Mouse (Mus musculus) ES-E14 (cell line): ENCODE results near the gene Unc13c.

Experiments
- HCFC1 ChIP-seq: IDR thresholded peaks from 2 replicates; pipeline ENCODE4 v1.6.1; 2012; ENCODE audit warnings: low read length, inconsistent platforms, borderline replicate concordance; ENCODE audit not compliant: insufficient read depth
- MAFK ChIP-seq: IDR thresholded peaks from 2 replicates; pipeline ENCODE4 v1.6.1; 2014; ENCODE audit warnings: mild to moderate bottlenecking, low read depth, low read length, inconsistent platforms; ENCODE audit not compliant: insufficient read depth
- ZNF384 ChIP-seq: IDR thresholded peaks from 2 replicates; pipeline ENCODE4 v1.6.1; 2012; ENCODE audit warnings: low read depth, low read length, inconsistent platforms

DNA sequence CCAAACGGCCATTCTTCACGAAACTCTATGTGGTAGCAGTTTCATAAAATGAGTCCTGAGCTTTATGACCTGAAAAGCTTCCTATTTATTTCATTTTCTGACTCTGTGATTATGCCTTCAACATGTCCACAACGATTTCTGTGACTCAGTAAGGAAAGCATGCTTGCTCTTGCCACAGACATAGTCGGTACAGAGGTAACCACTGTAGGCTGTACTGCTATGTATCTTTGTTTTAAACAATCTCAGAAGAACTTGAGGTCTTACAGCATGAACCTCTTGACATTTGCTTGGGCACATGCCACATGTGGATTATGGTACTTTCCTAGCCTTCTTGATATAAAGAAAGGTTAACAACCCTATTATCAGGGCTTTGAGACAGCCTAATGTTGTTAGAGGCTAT is 162.1 kb downstream of the Unc13c start:
- no peak for TF ChIP-seq ZNF384
- no peak for TF ChIP-seq HCFC1
- no peak for TF ChIP-seq MAFK
